Mouse (Mus musculus): Measurements from ENCODE around the gene Chst12. TPM values are rescaled to one million over a fixed set of nuclear protein-coding genes. Genes with fewer than 3 reads are reported as not detected.

The Chst12 gene
- polyA plus RNA-seq, 1 experiment from 2014 or later: 18.4 TPM

Other genes with a start within 250 kb of the Chst12 start
- 55.5 and 58.1 TPM in 2 replicates for gene Mad1l1, start 184.0 kb upstream of the Chst12 start, polyA plus RNA-seq (2015; fragmentation: Nextera tagmentation; extraction: Ambion mirVana)
- 43.4 and 50.1 TPM in 2 replicates for gene Nudt1, start 183.9 kb upstream of the Chst12 start, polyA plus RNA-seq (2015; fragmentation: Nextera tagmentation; extraction: Ambion mirVana)
- 22.6 and 26.3 TPM in 2 replicates for gene Mrm2, start 173.7 kb upstream of the Chst12 start, polyA plus RNA-seq (2015; fragmentation: Nextera tagmentation; extraction: Ambion mirVana)
- 19.0 and 19.7 TPM in 2 replicates for gene Snx8, start 116.3 kb upstream of the Chst12 start, polyA plus RNA-seq (2015; fragmentation: Nextera tagmentation; extraction: Ambion mirVana)
- 129 and 131 TPM in 2 replicates for gene Eif3b, start 86.2 kb upstream of the Chst12 start, polyA plus RNA-seq (2015; fragmentation: Nextera tagmentation; extraction: Ambion mirVana)
- not detected in 2 replicates for gene Gm4869, start 59.9 kb upstream of the Chst12 start, polyA plus RNA-seq (2015; fragmentation: Nextera tagmentation; extraction: Ambion mirVana)
- gene Grifin, start 59.5 kb downstream of the Chst12 start, polyA plus RNA-seq (2015; fragmentation: Nextera tagmentation; extraction: Ambion mirVana): not detected in 2 replicates
- 20.6 and 21.8 TPM in 2 replicates for gene Lfng, start 101.8 kb downstream of the Chst12 start, polyA plus RNA-seq (2015; fragmentation: Nextera tagmentation; extraction: Ambion mirVana)
- gene Ttyh3, start 143.5 kb downstream of the Chst12 start, polyA plus RNA-seq (2015; fragmentation: Nextera tagmentation; extraction: Ambion mirVana): 45.0 and 47.6 TPM in 2 replicates
- 25.3 and 27.9 TPM in 2 replicates for gene Iqce, start 196.8 kb downstream of the Chst12 start, polyA plus RNA-seq (2015; fragmentation: Nextera tagmentation; extraction: Ambion mirVana)
- 21.7 and 22.0 TPM in 2 replicates for gene Brat1, start 199.5 kb downstream of the Chst12 start, polyA plus RNA-seq (2015; fragmentation: Nextera tagmentation; extraction: Ambion mirVana)
- gene Amz1, start 218.6 kb downstream of the Chst12 start, polyA plus RNA-seq (2015; fragmentation: Nextera tagmentation; extraction: Ambion mirVana): 0.63 and 0.83 TPM in 2 replicates